Mouse (Mus musculus): Measurements from ENCODE around the gene Spef1.

Spef1 gene

GRCm38 (mm10) chr2:131171401-131172104, 15.5 kb downstream of the Spef1 start:
- peak; percentile 80 for DNase-seq

GRCm38 (mm10) chr2:131170936-131171335, 16.1 kb downstream of the Spef1 start:
- DNase-seq = no peak

DNA sequence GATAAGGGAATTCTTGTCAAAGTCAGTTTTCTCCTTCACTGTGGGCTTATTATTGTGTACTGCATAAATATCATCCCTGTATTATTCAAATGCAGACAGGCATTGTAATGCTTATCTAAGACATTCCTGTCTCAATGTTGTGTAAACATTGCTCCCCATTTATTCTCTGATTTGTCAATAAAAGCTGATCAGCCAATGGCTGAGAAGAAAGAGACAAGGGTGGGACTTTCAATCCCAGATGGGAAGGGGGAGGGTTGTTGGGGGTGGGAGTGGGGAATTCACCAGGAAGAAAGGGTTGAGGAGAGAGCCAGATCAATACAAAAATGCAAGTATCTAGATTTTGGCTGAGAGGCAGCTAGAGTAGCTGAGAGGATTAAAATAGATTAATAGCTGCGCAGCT, 18.2 kb downstream of the Spef1 start:
- no peak for DNase-seq

DNA sequence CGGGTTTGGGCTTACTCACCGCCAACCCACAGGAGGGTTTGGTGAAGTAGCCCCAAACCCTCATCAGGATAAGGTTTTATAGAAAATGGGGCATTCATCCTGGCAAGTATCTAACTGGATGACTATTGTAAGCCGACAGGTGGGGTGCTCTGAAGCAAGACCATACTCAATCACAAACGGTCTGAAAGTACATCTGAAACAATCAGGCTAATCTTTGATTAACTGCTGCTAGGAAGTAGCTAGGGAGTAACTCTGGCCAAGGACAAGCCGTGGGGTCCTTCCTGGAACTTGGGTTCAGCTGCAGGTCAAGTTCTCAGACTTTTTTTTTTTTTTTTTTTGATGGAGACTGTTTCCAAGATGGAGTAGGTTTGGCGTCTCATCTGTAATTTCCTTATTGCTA, 19.1 kb downstream of the Spef1 start:
- DNase-seq = no peak

DNA sequence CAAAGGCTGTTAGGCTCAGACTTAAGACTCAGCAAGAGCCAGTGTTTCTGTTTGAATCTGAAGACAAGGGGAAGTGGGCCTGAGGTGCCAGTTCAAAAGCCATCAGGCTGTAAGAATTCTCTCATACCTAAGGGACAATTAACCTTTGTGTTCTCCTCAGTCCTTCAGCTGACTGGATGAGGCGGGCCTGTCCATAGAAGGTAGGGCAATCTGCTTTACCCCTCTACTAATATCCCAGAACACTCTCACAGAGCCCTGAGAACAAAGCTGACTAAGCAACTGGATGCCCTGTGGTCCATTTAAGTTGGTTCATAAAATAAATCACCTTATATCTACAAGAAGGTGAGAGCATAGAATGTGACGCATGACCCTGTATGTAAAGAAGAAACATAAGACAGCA, 20.9 kb downstream of the Spef1 start:
- no peak for DNase-seq

DNA sequence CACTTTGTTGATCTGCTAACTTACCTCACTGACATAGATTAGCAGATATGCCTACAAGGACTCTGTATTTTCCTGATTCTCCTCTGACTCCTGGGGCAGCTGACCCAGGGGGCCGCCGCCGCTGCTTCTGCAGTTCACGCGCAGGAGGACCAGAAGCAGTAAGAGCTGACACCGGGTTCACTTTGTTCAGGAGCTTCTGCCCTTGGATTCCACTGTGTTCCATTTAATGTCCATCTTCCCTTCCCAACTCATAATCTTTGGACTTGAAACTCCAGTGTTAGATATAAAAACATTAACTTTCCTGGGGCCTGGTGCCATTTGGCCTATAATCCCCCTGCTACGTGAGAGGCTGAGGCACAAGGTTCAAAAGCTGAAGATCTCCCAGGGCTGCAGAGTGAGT, 23.2 kb downstream of the Spef1 start:
- DNase-seq = peak; percentile 64

DNA sequence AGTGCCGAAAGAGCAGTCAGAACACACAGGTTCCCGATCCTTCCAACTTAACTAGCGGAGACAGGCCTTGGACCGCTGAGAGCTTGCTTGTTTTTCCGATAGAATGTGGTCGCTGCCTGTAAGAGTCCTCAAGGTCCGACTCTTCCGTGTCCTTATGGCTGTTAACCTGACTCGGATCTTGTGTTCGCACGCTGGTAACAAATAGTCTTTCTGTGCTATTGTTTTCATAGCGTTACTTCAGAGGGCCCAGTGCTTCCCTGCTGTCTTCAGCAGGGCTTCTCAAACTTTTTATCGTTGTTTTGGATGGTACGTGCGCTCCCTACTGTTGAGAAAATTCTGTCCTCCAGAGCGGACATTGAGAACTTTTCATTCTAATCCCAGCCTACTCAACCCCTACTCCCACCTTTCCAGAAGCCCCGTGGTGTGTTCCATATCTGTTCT, 26.4 kb downstream of the Spef1 start:
- peak; percentile 57 for DNase-seq

DNA sequence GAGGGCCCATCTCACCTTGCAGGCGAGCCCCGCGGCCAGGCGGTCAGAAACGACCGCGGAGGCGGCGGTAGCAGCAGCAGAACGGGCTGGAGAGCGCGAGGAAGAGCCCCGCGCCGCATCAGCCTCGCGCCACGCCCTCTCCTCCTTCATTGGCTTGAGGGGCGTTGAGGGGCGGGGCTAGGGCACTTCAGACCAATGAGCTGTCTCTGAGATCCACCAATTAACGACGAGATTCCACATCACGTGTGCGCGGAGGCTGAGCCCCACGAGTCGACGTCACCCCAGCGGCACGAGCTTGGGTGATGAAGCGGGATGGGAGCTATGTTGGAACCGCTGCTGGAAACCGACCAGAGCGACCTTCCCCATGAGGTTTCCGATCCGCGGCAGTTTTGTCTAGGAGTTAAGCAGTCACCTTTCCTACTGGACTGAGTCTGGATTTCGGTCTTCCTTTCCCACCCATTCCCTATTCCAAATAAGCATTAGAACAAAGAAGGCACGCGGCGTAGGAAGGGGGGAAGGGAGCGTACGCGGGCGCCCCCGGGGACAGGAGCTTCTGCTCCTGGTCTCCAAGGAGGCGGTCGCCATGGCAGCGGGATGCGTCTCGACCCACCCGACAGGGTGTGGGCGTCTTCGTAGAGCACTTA, 27.0 kb downstream of the Spef1 start, which contains the start of gene 1700037H04Rik:
Gene 1700037H04Rik (minus strand): TSS at position 144 of the 644 bp plus-strand sequence.
- peak; percentile 95 for DNase-seq

GRCm38 (mm10) chr2:131159491-131159910, 27.6 kb downstream of the Spef1 start:
- DNase-seq = no peak

DNA sequence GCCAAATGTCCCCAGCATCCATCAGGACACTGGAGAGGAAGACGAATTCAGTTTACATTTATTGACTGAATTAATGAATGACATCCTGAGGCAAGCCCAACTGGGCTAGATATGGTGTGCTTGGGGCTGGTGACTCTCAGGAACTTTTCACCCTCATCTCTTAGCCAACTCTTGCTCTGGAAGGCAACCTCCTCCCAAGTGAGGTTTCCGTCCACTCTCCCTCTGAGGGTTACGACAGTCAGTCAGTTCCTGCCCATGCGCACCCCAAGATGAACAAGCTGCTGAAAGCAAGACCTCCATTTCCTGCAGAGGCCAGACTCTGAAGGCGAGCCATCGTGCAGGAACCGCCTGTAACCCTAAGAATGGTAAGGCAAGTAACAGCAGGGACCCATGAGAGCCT, 30.1 kb downstream of the Spef1 start:
- no peak for DNase-seq

DNA sequence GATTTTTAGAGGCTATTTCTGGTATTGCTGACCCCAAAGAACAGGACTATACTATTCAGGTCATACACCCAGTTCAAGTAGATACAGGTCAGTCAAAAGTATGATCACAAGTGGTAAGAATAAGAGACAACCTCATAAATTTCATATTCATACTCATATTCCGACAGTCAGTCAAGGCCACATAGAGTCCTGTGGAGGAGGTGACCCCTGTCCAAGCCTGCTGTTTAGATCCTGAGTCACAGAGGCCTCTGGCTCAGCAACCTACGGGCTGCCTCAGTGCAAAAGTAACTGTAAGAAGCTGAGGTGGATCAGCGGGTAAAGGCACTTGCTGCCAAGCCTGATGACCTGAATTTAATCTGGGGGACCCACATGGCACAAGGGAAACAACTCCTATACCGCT, 33.0 kb downstream of the Spef1 start:
- DNase-seq = no peak

GRCm38 (mm10) chr2:131152166-131152730, 34.8 kb downstream of the Spef1 start:
- no peak for DNase-seq

DNA sequence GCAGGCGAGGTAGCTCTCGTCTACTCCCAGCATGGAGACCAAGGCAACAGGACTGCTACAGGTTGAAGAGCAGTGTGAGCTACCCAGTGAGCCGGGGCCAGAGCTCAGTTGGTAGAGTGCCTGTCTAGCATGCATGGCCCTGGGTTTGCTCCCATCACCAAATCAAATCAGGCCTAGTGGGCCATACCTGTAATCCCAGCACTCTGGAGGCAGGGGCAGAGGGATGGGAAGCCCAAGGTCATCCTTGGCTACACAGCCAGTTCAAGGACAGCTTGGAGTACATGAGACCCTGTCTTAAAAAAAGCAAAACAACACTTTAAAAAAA, 37.9 kb downstream of the Spef1 start:
- DNase-seq = no peak

GRCm38 (mm10) chr2:131148353-131149253, 38.5 kb downstream of the Spef1 start:
- DNase-seq = no peak

- no peak for DNase-seq
Observed at GRCm38 (mm10) chr2:131147043-131147365, 40.1 kb downstream of the Spef1 start.

- DNase-seq = no peak
Observed at GRCm38 (mm10) chr2:131146193-131147042, 40.7 kb downstream of the Spef1 start.

DNA sequence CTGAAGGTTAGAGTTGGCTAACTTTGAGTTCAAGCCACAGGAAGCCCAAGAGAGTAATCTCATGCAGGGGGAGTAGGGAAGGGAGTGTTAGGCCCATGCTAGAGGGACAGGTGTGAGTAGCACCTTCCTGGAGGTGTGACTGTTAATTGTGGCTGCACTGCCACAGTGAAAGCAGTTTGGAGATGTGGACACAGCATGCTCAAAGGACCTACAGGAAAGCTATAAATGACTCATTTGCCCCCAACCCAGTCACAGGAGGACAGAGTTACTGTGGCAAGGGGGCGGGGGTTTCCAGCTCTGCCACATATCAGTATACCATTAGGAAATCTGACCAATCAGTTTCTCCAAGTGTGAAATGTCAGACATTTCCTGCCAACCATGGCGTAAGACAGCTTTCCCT, 41.5 kb downstream of the Spef1 start:
- no peak for DNase-seq

- DNase-seq = no peak
Observed at GRCm38 (mm10) chr2:131145121-131145520, 42.0 kb downstream of the Spef1 start.

DNA sequence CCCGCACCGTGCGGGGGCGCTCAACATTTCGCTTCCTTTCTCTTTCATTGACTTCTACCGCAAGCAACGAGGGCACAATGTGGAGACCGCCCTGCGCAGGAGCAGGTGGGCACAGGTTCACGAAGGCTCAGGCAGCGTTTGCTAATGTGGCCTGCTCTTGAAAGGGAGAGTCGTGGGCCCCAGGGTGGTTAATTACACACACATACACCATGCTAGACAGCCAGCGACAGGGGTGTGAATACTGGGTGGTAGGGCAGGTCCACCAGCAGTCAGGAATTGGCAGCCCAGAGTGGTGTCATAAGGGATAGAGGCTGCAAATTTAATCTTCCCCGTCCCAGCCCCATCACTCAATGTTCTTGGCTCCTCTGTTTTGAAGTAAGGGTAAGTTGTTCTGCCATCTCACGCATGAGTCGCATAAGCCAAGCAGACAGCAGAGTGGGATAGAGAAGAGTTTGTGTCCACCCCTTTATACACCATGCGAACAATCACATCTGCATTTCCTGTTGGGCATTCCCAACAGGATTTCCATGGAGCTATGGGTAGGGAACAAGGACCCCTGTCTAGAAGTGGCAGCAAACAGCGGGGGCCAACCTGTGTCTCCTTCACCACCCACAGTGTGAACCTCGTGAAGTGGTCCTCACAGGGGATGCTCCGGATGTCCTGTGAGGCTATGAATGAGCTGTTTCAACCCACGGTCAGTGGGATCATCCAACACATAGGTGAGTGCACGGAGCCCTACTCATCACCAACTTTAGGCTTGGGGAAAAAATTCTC, 43.9 kb downstream of the Spef1 start:
- DNase-seq = no peak

DNA sequence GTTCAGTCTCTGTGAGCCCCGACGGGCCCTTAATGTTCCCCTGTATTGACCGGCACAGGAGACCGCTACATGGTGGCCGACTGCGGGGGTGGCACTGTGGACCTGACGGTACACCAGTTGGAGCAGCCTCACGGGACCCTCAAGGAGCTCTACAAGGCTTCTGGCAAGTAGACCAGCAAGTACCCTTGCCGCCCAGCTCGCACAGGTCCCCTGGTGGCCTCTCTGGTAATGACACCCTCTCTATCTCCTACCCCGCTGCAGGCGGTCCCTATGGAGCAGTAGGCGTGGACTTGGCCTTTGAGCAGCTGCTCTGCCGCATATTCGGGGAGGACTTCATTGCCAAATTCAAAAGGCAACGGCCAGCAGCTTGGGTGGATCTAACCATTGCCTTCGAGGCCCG, 44.5 kb downstream of the Spef1 start:
- DNase-seq = peak; percentile 74

- no peak for DNase-seq
Observed at GRCm38 (mm10) chr2:131141336-131141986, 45.6 kb downstream of the Spef1 start.
